Mouse (Mus musculus) urinary bladder, adult 18-20 months (tissue): ENCODE results near the gene Xrra1.
"Not testable (repeated sequence)": the region's sequence is repeated elsewhere in the genome, so short reads cannot be mapped to it uniquely, and the experiment has no call there.

Source experiments
- DNase-seq, 2 experiments: peaks; one replicate each; pipeline ENCODE4 v3.0.0; 2022; ENCODE audit warnings: low spot score in 2 of 2, mixed read lengths in 2 of 2

Gene Xrra1

DNA sequence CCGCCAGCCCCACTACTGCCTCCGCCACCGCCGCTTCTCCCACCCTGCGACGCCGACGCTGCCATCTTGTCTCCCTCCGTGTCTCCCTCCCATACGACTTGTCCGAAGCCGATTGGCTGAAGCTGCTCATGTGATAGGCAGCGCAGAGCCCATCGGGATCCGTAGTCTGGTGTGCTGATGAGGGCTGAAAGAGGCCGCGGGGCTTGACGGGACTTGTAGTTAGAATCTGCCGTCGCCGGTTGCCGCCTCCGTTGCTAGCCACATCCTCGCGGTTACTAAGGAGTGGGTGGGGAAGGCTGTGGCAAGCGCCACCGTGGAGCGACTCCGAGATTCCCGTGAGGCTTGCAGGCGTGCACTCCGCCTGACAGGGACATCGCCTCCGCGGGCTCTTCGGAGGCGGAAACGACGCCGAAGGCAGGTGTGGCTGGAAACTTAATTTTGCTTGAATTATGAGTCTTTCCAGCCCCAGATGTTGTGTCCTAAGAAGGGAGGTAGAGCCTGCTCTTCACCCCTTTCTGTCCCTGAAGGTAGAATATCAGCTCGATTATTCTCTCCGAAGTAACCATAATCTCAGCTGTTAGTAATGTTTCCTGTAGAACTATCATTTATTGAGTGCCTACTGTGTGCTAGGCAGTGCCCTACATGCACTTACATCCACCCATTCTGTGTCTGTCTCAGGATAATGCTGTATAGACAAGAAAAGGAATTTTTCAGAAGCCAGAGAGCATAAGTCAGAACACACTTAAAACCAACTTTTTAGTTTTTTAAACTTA, at the start of gene Xrra1:
Gene Xrra1, plus strand, starts transcription at position 304 of the 773 bp plus-strand sequence.
- DNase-seq = peak; percentile 88 to 97

DNA sequence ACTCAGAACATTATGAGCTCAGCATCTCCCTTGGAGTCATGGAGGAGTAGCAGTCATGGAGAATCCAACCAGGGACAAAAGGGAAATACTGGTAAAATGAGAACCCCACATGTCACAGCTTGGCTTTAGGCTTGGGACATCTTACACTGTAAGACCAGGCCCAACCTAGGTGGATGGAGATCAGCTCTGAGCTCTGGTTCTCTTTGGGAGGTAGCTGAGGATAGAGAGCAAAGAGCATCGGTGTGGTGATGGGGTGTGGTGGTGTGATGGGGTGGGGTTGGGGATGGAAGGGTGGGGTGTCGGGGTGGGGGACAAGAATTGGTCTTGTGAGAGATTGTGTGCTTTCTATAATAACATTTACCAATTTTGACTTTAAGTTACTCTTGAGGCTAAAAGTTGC, 48.1 kb upstream of the Xrra1 start:
- DNase-seq = no peak

DNA sequence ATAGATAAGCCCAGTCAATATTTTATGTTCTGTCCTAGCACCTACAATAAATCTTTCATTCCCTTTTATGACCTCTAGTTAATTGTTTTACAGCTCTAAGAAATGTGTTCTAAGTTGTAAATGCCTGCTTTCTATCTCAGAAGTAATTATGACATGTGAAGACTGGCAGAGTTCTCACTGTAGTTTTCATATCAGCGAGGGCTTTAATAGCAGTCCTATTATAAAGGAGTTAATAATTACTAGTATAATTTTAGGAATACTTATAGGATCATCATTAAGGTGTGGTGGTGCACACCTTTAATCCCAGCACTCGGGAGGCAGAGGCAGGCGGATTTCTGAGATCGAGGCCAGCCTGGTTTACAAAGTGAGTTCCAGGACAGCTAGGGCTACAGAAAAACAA, 47.3 kb upstream of the Xrra1 start:
- DNase-seq = no peak

DNA sequence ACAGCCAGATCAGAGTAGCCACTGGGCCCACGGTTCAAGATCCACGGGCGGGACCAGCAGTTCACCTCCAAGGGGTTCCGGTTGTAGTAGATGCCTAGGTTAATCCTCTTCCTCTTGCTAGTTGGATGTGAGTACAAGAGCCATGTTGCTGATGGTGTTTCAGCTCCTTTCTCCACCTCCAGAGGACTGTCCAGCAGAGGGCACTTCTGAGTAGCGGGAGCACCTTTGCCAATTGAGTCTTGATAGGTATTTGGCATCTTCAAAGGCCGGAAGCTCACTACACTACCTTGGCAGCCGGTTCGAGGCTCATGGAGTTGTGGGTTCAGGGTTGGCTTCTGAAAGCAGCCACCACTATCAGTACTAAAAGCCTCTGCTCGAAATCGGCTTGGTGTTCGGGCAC, 45.5 kb upstream of the Xrra1 start:
- peak in 1 of 2 experiments; percentile 40 for DNase-seq

DNA sequence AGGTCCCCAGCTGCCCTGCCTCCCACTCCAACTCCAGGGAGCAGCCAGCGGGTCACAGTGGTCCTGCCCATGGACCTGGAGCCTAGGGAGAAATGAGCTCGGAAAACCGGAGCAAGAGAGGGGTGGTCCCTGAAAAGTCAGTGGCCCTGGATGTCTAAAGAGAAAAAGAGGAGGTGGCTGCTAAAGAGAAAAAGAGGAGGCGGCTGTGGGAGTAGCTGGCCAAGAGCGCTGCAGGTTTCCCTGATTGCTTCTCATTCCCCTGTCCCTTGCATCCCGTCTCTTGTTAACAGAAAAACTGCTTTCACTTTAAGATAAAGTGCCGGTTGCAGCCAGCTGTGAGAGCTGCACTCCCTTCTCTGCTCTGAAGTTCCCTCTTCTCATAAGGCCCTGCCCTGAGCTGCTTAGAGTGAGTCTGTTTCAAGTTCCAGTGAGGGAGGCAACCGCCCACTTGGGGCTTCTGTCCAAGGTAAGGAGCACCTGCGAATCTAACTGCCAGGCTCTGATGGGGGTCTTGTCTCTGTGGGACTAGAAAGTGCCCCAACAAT, 40.7 kb upstream of the Xrra1 start:
- not testable (repeated sequence) for DNase-seq

DNA sequence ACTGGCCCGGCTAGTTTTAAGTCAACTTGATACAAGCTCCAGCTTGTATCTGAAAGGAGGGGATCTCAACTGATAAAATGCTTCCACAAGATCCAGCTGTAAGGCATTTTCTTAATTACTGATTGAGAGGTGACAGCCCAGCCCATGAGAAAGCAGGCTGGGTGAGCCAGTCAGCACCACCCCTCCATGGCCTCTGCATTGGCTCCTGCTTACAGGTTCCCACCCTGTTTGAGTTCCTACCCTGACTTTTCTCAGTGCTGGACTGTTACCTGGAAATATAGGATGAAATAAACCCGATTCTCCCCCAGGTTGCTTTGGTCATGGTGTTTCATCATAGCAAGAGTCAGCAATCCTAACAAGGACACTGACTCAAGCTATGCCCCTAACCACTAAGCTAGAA, 37.0 kb upstream of the Xrra1 start:
- DNase-seq = no peak

DNA sequence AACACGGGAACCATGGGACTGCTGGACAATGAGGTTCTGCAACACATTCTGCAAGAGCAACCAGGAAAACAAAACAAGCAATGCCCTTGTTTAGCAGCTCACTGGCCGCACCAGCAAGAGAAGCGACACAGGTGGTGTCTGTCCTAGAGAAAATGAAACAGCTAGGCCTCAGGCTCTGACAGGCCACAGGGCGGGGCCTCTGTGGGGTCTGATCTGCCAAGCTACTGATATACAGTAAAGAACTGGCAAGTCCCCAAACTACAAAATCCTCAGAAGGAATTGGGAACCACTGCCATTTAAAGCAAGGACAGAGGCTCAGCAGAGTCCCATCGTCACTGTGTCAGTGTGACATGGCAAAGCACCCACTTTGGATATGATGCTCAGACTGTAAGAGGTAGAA, 36.5 kb upstream of the Xrra1 start:
- DNase-seq = no peak

DNA sequence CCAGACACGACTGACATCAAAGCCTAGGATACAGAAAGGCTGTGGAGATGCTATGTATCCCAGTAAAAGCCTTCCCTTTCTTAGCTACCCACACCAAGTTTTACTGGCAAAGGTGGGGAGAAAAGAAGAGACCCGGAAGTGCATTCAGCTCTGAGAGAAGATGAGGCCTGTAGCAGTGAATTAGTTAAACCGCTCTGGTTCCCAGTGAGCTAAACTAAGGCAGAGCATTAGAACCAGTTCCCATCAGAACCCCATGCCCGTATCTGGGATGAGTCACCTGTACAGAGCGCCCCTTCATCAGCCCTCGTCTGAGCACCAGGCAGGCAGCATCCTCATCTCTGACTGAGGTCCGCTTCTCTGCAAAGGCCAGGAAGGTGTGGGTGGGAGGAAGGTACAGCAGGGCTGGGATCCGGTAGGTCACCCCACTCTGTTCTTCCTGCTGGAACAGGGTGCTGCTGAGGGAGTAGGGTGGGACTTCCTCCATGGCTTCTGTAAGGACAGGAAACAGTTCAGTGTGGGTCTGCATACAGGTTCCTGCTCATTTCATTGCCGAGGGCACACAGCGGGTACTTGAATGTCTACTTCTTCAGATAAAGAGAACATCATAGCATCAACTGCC, 35.8 kb upstream of the Xrra1 start:
- DNase-seq = no peak

DNA sequence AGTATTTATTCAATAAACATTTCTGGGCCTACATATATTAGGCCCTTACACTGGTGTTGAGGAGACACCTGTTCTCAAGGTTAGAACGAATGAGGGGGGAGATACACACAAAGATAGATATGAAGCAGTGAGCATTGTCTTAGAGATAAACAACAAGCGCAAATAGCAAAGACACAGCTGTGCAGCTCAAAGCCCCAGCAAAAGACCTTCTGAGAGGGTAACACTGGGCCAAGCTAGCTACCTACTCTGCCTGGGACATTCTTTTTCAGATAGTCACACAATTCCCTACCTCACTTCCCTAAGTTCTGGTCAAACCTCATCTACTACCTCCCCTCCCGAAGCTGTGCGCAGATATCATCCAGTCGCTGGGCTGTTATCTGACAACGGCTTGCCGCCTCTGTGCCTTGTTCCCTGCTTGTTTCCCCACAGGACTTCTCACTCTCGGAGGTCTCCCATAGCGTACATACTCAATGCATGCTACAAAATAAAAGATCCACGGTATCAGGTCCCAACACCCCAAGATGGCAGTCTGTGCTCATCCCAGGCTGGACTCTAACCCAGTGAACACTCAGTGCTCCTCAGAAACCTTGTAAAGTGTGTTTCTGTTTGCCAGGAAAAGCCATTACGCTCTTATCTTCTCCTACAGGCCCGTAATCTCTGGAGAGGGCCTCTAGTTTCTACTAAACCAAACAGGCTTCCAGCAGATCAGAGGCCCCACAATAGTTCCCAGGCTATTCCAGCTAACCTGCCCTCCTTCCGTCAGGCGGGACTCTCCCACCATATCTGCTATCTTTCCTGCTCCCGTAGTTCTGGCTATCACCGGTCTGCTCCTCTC, 34.0 kb upstream of the Xrra1 start:
- DNase-seq = no peak

DNA sequence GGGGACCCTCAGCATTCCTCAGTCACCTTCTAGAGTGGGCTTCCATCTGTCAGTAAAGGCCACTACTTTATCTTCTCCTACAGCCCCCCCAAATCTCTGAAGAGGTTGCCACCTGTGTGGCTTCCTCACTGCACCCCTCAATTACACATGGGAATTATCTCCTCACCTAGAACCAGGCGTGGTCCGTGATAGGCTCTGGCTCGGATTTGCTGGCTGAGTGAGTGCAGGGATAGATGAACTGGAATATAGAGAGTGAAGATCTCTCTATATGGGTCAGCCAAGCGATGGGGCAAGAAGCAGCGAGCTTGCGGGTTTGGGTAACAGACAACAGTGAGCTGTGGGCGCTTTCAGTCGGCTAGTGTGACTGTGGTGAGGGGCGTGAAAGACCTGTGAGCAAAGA, 33.4 kb upstream of the Xrra1 start:
- no peak for DNase-seq

DNA sequence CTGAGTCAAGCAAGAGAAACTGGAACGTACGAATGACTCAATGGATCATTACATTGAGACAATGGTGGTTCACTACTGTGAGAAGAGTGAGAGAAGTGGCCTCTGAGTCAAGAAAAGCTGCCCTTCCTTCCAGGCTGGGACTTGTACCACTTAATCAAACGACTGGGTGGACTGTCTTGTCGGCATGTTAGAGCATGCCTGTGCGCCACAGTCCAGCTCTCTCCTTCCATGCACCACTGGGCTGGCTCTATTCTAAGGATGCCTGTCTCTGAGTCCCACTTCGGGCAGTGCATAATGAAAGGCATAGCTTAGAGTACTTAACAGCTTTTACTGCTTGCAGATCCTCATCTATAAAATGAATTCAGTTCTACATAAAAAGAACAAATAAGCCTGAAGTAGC, 32.8 kb upstream of the Xrra1 start:
- no peak for DNase-seq

DNA sequence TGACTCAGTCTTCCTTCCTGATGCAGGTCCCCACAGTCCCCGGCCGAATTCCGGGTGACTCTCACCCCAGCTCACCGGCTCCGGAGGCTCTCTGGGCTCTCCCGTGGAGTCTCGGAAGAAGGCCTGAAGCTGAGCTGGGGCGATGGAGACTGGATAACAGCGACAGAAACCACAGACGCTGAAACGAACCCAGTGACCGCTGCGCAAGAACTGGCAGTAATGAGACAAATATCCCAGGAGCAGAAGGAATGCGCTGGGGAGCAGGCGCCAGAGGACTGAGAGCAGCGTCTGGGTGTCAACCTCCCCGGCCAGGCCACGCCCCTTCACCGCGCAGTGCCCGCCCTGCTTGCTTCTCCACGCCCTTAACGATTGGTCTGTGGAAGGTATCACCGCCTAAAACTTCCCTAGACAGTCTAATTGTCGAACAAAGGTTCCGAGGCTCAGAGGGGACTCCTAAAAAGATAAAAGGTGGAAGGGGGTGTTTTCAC, 30.8 kb upstream of the Xrra1 start, which contains the start of gene Neu3:
Gene Neu3, minus strand, starts transcription at position 335 of the 488 bp plus-strand sequence.
- DNase-seq = peak; percentile 90 to 92

DNA sequence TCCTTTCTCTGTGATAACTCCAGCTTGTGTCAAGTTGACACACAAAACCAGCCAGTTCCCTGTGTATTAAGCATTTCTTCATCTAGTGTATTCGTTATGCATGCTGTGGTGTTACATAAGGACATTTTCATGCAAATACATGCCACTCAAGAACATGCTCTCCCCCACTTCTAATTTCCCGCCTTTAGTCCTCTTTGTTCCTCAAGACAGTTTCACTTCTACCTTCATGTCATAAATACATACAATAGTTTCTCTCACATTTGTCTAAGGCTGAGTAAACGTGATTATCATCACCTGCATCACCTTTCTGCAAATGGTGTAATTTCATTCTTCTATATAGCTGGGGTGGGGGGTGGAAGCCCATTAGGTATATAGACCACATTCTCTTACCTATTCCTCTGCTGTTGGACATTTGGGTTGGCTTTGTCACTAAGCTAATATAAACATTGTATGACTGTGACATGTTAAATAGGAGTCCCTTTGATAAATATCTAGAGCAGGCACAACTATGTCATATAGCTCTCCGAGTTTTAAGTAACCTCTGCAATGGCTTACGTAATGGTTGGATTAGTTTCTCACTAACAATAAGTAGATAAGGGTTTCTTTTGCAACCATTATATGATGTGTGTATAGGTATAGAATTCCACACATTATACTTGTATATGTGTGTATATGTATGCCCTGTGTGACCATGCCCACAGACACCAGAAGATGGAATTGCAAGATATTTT, 25.6 kb upstream of the Xrra1 start:
- no peak for DNase-seq

DNA sequence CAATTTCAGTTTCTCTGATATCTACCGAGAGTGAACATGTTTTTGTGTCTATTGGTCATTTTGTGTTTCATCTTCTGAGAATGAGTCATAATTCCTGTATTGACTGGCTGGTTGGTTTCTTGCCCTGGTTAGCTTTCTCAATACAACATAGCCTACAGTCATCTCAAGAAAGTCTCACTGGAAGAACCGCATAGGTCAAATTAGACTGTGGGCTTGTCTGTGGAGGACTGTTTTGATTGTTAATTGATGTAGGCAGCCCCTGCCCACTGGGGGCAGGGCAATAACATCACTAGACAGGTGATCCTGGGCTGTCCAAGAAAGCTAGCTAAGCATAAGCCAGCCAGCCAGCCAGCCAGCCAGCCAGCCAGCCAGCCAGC, 25.1 kb upstream of the Xrra1 start:
- no peak for DNase-seq

DNA sequence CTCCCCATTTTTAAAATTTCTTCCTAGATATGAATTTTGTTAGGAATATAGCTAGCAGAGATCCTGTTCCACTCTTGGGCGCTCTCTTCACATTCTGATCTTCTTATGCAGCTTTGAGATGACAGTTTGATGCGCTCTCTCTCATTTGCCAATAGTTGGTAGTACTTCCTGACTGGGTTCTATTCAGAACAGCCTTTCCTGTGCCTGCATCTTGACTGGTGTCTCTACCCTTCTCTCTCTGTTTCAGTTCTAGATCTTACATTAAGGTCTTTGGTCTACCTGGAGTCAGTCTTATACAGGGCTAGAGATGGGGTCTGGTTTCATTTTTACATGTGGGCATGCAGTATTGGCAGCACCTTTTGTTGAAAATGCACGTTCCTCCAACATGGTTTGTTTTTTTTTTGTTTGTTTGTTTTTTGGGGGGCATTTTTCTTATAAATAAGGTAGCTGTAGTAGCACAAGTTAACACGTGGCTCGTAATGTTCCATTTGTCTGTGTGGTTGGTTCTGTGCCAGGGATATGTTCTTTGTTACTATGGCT, 24.5 kb upstream of the Xrra1 start:
- DNase-seq = no peak

DNA sequence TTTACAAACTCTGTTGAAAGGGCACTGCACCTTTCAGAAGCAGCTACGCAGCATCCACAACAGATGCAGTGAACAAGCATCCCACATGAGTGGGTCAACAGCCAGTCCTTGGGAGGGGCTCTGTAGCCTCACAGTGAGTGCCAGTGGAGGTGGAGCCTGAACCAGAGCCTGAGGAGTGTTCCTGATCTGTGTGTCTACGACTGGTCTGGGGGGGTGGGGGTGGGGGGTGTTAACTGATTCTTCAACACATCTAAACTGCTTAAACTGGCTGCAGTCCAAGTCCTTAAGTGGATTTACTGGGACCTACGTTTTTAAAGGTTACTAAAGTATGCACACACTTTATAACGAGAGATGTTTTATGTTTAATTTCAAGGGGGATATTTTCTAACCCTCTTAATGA, 22.1 kb upstream of the Xrra1 start:
- no peak for DNase-seq

DNA sequence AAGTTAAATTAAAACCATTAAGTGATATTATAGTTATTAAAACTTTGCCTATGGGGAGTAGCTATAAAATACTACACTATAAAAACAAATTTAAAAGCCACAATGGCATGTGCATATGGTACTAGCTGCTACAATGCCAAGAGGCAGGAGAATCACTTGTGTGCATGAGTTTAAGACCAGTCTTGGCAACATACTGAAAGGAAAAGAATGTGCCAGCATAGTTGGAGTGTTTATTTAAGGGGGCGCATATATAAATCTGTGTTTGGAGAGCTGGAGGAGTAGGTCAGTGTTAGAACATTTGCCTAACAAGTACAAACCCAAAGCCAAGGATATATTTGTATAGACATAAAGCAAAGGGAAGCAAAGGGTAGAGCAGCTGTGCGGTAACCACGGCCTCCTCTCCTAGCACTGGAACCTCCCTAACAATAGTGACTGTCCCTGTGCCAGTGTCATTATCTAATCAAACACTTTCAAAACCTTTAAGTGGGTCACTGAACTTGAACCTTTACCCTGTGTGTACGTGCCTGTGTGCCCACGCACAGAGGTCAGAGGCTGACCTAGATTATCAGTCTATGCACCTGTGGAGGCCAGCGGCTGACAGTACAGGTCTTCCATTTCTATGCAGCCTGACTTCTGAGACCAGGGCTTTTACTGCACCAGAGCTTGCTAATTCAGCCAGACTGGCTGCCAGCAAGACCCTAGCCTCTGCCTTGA, 21.4 kb upstream of the Xrra1 start:
- DNase-seq = no peak

DNA sequence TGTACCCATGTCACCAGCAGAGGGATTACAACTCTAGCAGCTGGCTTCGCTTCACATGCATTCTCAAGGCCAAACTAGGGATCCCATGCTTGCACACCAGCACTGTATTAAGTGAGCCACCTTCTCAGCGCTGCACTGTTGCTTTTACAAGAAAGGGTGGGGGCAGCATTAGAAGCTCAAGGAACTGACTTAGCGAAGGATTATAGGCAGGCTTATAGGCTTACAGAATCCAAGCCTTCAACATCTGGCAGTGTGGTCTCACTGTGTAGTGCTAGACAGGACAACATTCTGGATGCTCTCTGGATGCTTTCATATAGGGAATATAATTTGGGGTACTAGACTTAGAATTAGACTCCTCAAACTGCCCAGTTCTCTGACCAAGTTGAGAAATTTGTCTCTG, 20.7 kb upstream of the Xrra1 start:
- DNase-seq = no peak

DNA sequence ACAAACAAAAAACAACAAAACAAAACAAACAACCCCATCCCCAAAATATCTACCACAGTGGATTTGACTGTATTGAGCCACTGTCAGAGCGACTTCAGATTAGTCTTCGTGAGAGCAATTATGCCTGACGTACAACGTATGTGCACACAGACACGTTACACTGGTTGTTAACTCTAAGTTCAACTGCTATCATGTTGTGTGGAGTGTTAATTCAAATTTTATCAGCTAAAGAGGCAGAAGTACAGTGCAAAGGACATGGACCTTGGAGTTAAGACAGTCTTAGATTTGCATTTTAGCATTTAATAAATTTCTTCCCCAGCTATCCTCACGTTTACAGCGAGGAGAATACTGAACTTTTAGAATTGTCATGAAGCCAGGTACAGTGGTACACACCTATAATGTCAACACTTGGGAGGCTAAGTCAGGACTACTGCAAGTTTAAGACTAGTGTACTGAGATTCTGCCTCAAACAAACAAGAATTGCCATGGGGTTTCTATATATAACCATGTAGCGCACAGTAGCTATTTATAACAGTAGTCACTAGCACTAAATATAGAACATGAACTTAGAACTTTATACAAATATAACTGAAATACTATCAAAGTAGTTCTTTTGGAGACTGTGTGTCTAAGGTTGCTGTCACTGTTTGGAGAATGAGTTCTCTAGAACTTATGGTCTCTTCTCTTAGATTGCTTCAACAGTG, 13.2 kb upstream of the Xrra1 start:
- no peak for DNase-seq

DNA sequence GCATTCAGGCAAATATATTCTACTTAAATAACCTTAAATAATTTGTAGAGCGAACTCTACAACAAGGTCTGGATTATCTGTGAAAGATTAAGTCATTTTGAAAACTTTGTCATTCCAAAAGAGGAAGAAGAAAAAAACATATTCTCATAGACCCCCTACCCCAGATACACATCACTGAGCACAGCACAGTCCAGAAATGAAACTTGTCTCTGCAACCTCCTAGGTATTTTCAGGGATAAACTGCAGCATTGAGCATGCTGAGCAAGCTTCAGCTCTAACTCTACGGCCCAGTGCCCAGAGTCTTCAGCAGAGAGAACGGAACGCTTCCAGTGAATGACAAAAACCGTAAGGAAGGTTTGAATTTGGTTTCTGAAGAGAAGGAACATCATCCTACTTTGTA, 8.4 kb upstream of the Xrra1 start:
- DNase-seq = no peak
